Mouse (Mus musculus): ENCODE results near the gene Spaca3. TPM values are rescaled to one million over a fixed set of nuclear protein-coding genes. Genes with fewer than 3 reads are reported as not detected.

The Spaca3 gene
- polyA plus RNA-seq, 1 experiment: not detected

GRCm38 (mm10) chr11:80815354-80815753, 42.8 kb upstream of the Spaca3 start:
- Histone ChIP-seq H3ac (ENCODE audit: control insufficient read depth, insufficient read length, low read depth) (no peak overlapping the region), H3K79me3 (ENCODE audit: low read depth) (no peaks in the 10 kb centered on the region), H3K36me3 (ENCODE audit: control insufficient read depth, insufficient read depth) (peaks cover 31% of the 10 kb centered on the region)

GRCm38 (mm10) chr11:80818060-80818697, 40.0 kb upstream of the Spaca3 start:
- Histone ChIP-seq H3K79me3 (ENCODE audit: low read depth) (no peaks in the 10 kb centered on the region), H3K27me3 (ENCODE audit: control insufficient read depth, insufficient read depth, insufficient read length) (no peaks in the 10 kb centered on the region), H3K4me3 (ENCODE audit: insufficient read depth, poor library complexity, severe bottlenecking) (no peak overlapping the region), H3K79me2 (ENCODE audit: control insufficient read depth, insufficient read depth) (no peaks in the 10 kb centered on the region), H3K36me3 (ENCODE audit: control insufficient read depth, insufficient read depth) (peaks cover 45% of the 10 kb centered on the region), H3ac (ENCODE audit: control insufficient read depth, insufficient read length, low read depth) (no peak overlapping the region)
- TF ChIP-seq USF1 (IDR thresholded peaks at IDR 0.05; ENCODE audit: low read depth) (peak; percentile 84), CTCF (IDR thresholded peaks at IDR 0.05; ENCODE audit: control insufficient read depth, insufficient read depth, insufficient read length) (peak; percentile 47), MAX (IDR thresholded peaks at IDR 0.05) (no peak)

More at GRCm38 (mm10) chr11:80815354-80815753, 42.8 kb upstream of the Spaca3 start:
- TF ChIP-seq MAX (IDR thresholded peaks at IDR 0.05): no peak
- no peak overlapping the region for H3K4me3 ChIP-seq (ENCODE audit: insufficient read depth, poor library complexity, severe bottlenecking)
- H3K27me3 ChIP-seq (ENCODE audit: control insufficient read depth, insufficient read depth, insufficient read length): no peaks in the 10 kb centered on the region
- H3K79me2 ChIP-seq (ENCODE audit: control insufficient read depth, insufficient read depth): peaks cover 7% of the 10 kb centered on the region

GRCm38 (mm10) chr11:80820085-80820484, 38.1 kb upstream of the Spaca3 start:
- H3K36me3 ChIP-seq (ENCODE audit: control insufficient read depth, insufficient read depth): peaks cover 38% of the 10 kb centered on the region
- TF ChIP-seq CEBPB (IDR thresholded peaks at IDR 0.05; ENCODE audit: low read depth): no peak
- no peak for TF ChIP-seq CTCF (IDR thresholded peaks at IDR 0.05; ENCODE audit: control insufficient read depth, insufficient read depth, insufficient read length)
- no peak for TF ChIP-seq MAX (IDR thresholded peaks at IDR 0.05)
- TF ChIP-seq USF1 (IDR thresholded peaks at IDR 0.05; ENCODE audit: low read depth): no peak
- TF ChIP-seq FOSL1 (IDR thresholded peaks at IDR 0.05; ENCODE audit: insufficient read depth, low read length, poor library complexity, severe bottlenecking): no peak
- no peak for TF ChIP-seq MYOG (IDR thresholded peaks at IDR 0.05; ENCODE audit: control insufficient read depth, extremely low read depth, insufficient read length)
- no peak for TF ChIP-seq MYOD1 (IDR thresholded peaks at IDR 0.05; ENCODE audit: control insufficient read depth, insufficient read length, low read depth)

GRCm38 (mm10) chr11:80821296-80821695, 36.9 kb upstream of the Spaca3 start:
- Histone ChIP-seq H3K4me3 (ENCODE audit: insufficient read depth, poor library complexity, severe bottlenecking) (no peak overlapping the region), H3K79me2 (ENCODE audit: control insufficient read depth, insufficient read depth) (no peaks in the 10 kb centered on the region), H3K36me3 (ENCODE audit: control insufficient read depth, insufficient read depth) (peaks cover 31% of the 10 kb centered on the region), H3K27me3 (ENCODE audit: control insufficient read depth, insufficient read depth, insufficient read length) (no peaks in the 10 kb centered on the region), H3K79me3 (ENCODE audit: low read depth) (no peaks in the 10 kb centered on the region), H3ac (ENCODE audit: control insufficient read depth, insufficient read length, low read depth) (no peak overlapping the region)
- TF ChIP-seq MAX (IDR thresholded peaks at IDR 0.05) (no peak), FOSL1 (IDR thresholded peaks at IDR 0.05; ENCODE audit: insufficient read depth, low read length, poor library complexity, severe bottlenecking) (no peak), CEBPB (IDR thresholded peaks at IDR 0.05; ENCODE audit: low read depth) (no peak), CTCF (IDR thresholded peaks at IDR 0.05; ENCODE audit: control insufficient read depth, insufficient read depth, insufficient read length) (no peak), USF1 (IDR thresholded peaks at IDR 0.05; ENCODE audit: low read depth) (no peak), MYOD1 (IDR thresholded peaks at IDR 0.05; ENCODE audit: control insufficient read depth, insufficient read length, low read depth) (no peak), MYOG (IDR thresholded peaks at IDR 0.05; ENCODE audit: control insufficient read depth, extremely low read depth, insufficient read length) (no peak)

More at GRCm38 (mm10) chr11:80820085-80820484, 38.1 kb upstream of the Spaca3 start:
- H3K79me2 ChIP-seq (ENCODE audit: control insufficient read depth, insufficient read depth): no peaks in the 10 kb centered on the region
- no peaks in the 10 kb centered on the region for H3K79me3 ChIP-seq (ENCODE audit: low read depth)
- no peak overlapping the region for H3K4me3 ChIP-seq (ENCODE audit: insufficient read depth, poor library complexity, severe bottlenecking)
- H3ac ChIP-seq (ENCODE audit: control insufficient read depth, insufficient read length, low read depth): no peak overlapping the region
- H3K27me3 ChIP-seq (ENCODE audit: control insufficient read depth, insufficient read depth, insufficient read length): no peaks in the 10 kb centered on the region

- Histone ChIP-seq H3K79me2 (ENCODE audit: control insufficient read depth, insufficient read depth) (no peaks in the 10 kb centered on the region), H3K27me3 (ENCODE audit: control insufficient read depth, insufficient read depth, insufficient read length) (no peaks in the 10 kb centered on the region), H3ac (ENCODE audit: control insufficient read depth, insufficient read length, low read depth) (no peak overlapping the region), H3K4me3 (ENCODE audit: insufficient read depth, poor library complexity, severe bottlenecking) (no peak overlapping the region), H3K79me3 (ENCODE audit: low read depth) (no peaks in the 10 kb centered on the region), H3K36me3 (ENCODE audit: control insufficient read depth, insufficient read depth) (peaks cover 31% of the 10 kb centered on the region)
- TF ChIP-seq MAX (IDR thresholded peaks at IDR 0.05) (no peak), CTCF (IDR thresholded peaks at IDR 0.05; ENCODE audit: control insufficient read depth, insufficient read depth, insufficient read length) (no peak), CEBPB (IDR thresholded peaks at IDR 0.05; ENCODE audit: low read depth) (no peak), MYOD1 (IDR thresholded peaks at IDR 0.05; ENCODE audit: control insufficient read depth, insufficient read length, low read depth) (no peak), USF1 (IDR thresholded peaks at IDR 0.05; ENCODE audit: low read depth) (no peak), MYOG (IDR thresholded peaks at IDR 0.05; ENCODE audit: control insufficient read depth, extremely low read depth, insufficient read length) (no peak), FOSL1 (IDR thresholded peaks at IDR 0.05; ENCODE audit: insufficient read depth, low read length, poor library complexity, severe bottlenecking) (no peak)
Observed at GRCm38 (mm10) chr11:80821794-80822193, 36.4 kb upstream of the Spaca3 start.

GRCm38 (mm10) chr11:80835395-80835794, 22.8 kb upstream of the Spaca3 start:
- peaks cover 25% of the 10 kb centered on the region for H3K27me3 ChIP-seq (ENCODE audit: control insufficient read depth, insufficient read depth, insufficient read length)
- TF ChIP-seq MYOG (IDR thresholded peaks at IDR 0.05; ENCODE audit: control insufficient read depth, extremely low read depth, insufficient read length): no peak
- no peak for TF ChIP-seq MYOD1 (IDR thresholded peaks at IDR 0.05; ENCODE audit: control insufficient read depth, insufficient read length, low read depth)
- TF ChIP-seq USF1 (IDR thresholded peaks at IDR 0.05; ENCODE audit: low read depth): no peak
- TF ChIP-seq CEBPB (IDR thresholded peaks at IDR 0.05; ENCODE audit: low read depth): no peak
- TF ChIP-seq FOSL1 (IDR thresholded peaks at IDR 0.05; ENCODE audit: insufficient read depth, low read length, poor library complexity, severe bottlenecking): no peak
- no peak for TF ChIP-seq CTCF (IDR thresholded peaks at IDR 0.05; ENCODE audit: control insufficient read depth, insufficient read depth, insufficient read length)
- TF ChIP-seq MAX (IDR thresholded peaks at IDR 0.05): no peak
- H3K36me3 ChIP-seq (ENCODE audit: control insufficient read depth, insufficient read depth): no peaks in the 10 kb centered on the region
- no peak overlapping the region for H3ac ChIP-seq (ENCODE audit: control insufficient read depth, insufficient read length, low read depth)
- H3K79me2 ChIP-seq (ENCODE audit: control insufficient read depth, insufficient read depth): no peaks in the 10 kb centered on the region
- H3K4me3 ChIP-seq (ENCODE audit: insufficient read depth, poor library complexity, severe bottlenecking): no peak overlapping the region
- no peaks in the 10 kb centered on the region for H3K79me3 ChIP-seq (ENCODE audit: low read depth)
